Mouse (Mus musculus) liver, embryonic 13.5 days (tissue): ENCODE measurements around the gene Olfr550. TPM values are rescaled to one million over a fixed set of nuclear protein-coding genes. Genes with fewer than 3 reads are reported as not detected.
"Not testable (repeated sequence)": the region's sequence is repeated elsewhere in the genome, so short reads cannot be mapped to it uniquely, and the experiment has no call there.

ENCODE experiments used
- ATAC-seq: fragments of 200-750 bp; cut with Nextera tagmentation; 2 replicates; pipeline ENCODE4 v1.8.0; 2017; ENCODE audit warnings: low read depth, mild to moderate bottlenecking, moderate number of reproducible peaks, moderate library complexity
- DNase-seq: peaks from one replicate; pipeline ENCODE4 v3.0.0; 2022
- H3K27ac ChIP-seq: fragments of 300-500 bp; sonication (generic); 2 replicates; pipeline ENCODE4 v1.5.1; 2015; ENCODE audit warnings: moderate library complexity, mild to moderate bottlenecking, inconsistent platforms
- H3K27me3 ChIP-seq: fragments of 300-500 bp; sonication (generic); 2 replicates; pipeline ENCODE4 v1.6.1; 2015; ENCODE audit warnings: mild to moderate bottlenecking, inconsistent platforms
- H3K36me3 ChIP-seq: fragments of 300-500 bp; sonication (generic); 2 replicates; pipeline ENCODE4 v1.6.1; 2015; ENCODE audit warnings: mild to moderate bottlenecking, inconsistent platforms
- H3K4me1 ChIP-seq: fragments of 300-500 bp; sonication (generic); replicated peaks from 2 replicates; pipeline ENCODE4 v1.6.1; 2015; ENCODE audit warnings: inconsistent platforms
- H3K4me2 ChIP-seq: fragments of 300-500 bp; sonication (generic); 2 replicates; pipeline ENCODE4 v1.6.1; 2015; ENCODE audit warnings: inconsistent platforms, mild to moderate bottlenecking, moderate library complexity
- H3K4me3 ChIP-seq: fragments of 300-500 bp; sonication (generic); replicated peaks from 2 replicates; pipeline ENCODE4 v1.5.1; 2015; ENCODE audit warnings: mild to moderate bottlenecking, inconsistent platforms
- H3K9ac ChIP-seq: fragments of 300-500 bp; sonication (generic); 2 replicates; pipeline ENCODE4 v1.6.1; 2015; ENCODE audit warnings: mild to moderate bottlenecking, inconsistent platforms
- H3K9me3 ChIP-seq: fragments of 300-500 bp; sonication (generic); replicated peaks from 2 replicates; pipeline ENCODE4 v1.6.1; 2016; ENCODE audit warnings: inconsistent platforms
- WGBS: fragments of 180-500 bp; shearing (Covaris S2); methylation state at CpG from one replicate; pipeline ENCODE4 v1.1.7; 2015; ENCODE audit not compliant: insufficient replicate concordance; 5-methylcytosine and 5-hydroxymethylcytosine counted together
- polyA plus RNA-seq: library from polyadenylated mRNA; unstranded; fragments of >200 nt; fragmentation: Nextera tagmentation; extraction: Ambion mirVana; gene quantifications from 2 replicates; pipeline ENCODE4 v1.2.1, GENCODE M21; 2015

Gene Olfr550
- polyA plus RNA-seq, 1 experiment from 2014 or later = not detected

DNA sequence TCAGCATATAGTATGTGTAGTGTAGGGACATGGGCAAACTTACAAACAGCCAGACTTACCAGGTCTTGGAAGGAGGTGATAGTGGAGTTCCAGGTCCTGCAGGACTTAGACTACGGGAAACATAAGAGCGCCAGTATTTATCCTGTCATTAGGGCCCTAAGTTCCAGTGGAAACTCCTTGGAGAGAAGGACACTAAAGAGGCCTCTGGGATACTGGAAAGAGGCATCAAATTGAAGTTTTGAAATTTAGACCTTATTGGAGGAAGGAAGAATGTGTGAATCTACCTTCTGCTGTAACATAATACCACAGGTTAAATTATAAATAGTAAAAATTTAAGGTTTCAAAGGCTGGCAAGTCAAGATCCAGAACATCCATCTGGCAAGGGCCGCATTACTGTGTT, 20.5 kb downstream of the Olfr550 start, which contains the start of gene Olfr551:
TSS of gene Olfr551 (minus strand) at position 101 of the 400 bp plus-strand sequence.
- 77% methylated on average over 3 of the region's 3 CpGs for WGBS
- H3K27ac ChIP-seq = no peak within 1 kb of the TSS
- ATAC-seq (no peak), DNase-seq (no peak)
- no peaks in the 10 kb centered on the region for H3K9me3 ChIP-seq
- H3K27me3 ChIP-seq = no peaks in the 10 kb centered on the region
- no peaks in the 10 kb centered on the region for H3K4me1 ChIP-seq
- H3K4me3 ChIP-seq = no peak within 1 kb of the TSS
- no peaks in the 10 kb centered on the region for H3K36me3 ChIP-seq
- H3K9ac ChIP-seq = no peak within 1 kb of the TSS
- no peak within 1 kb of the TSS for H3K4me2 ChIP-seq

DNA sequence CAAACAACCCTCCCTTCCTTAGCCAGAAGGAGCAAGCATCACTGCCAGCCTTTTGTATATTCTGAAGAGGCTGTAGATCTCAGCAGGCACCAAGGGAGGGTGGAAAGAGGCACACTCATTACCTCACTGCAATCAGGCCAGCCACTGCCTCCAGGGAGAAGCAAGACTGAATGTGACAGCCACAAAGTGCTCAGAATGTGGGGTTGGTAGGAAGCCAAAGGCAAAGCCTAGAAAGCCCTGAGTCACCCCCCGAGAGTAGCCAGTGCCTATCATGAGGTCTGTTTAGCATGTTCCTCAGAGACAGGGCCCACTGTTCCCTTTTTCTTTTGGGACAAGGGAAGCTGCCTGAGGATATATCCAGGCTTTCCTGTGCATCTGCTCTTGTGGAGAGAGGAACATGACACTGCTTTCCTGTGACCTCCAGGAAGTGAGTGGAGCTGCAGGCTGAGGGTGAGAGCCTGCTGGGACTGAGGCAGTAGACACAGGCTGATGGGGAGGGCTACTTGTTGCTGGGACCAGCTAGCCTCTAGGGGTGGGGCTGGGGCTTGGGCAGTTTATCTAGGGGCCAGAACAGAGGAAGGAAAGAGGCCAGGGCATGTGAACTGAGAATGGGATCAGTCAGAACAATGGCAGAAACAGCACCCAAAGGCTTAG, 26.3 kb downstream of the Olfr550 start, which contains the start of gene Olfr552:
TSS of gene Olfr552 (plus strand) at position 393 of the 654 bp plus-strand sequence.
- Histone ChIP-seq H3K36me3 (no peaks in the 10 kb centered on the region), H3K27me3 (no peaks in the 10 kb centered on the region), H3K9me3 (no peaks in the 10 kb centered on the region), H3K4me2 (no peak within 1 kb of the TSS), H3K4me1 (no peaks in the 10 kb centered on the region), H3K9ac (no peak within 1 kb of the TSS), H3K27ac (no peak within 1 kb of the TSS), H3K4me3 (no peak within 1 kb of the TSS)
- ATAC-seq (no peak), DNase-seq (no peak)
- WGBS = 17% methylated on average over 1 of the region's 1 CpGs

DNA sequence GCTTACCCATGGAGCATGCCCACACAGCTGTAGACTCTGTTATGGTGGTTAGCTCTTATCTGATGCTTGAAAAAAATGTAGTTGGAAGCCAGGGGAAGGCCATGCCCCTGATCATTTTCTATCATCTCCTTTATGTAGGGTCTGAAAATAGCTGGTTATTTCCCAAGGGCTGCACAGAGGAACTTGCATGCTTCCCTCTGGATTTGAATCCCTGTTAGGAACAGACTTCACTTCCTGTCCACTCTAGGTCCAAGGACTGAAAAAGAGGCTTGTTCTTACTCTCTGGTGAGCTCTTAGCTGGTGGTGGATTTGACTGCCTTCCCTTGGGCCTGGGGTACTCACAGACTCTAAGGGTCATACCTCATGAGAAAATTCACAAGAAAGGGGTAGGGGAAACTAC, 46.9 kb downstream of the Olfr550 start, which contains the start of gene Olfr553:
TSS of gene Olfr553 (minus strand) at position 101 of the 400 bp plus-strand sequence.
- H3K27me3 ChIP-seq = no peaks in the 10 kb centered on the region
- ATAC-seq = no peak
- H3K4me3 ChIP-seq = no peak within 1 kb of the TSS
- H3K9me3 ChIP-seq = no peaks in the 10 kb centered on the region
- no peak for DNase-seq
- no peak within 1 kb of the TSS for H3K9ac ChIP-seq
- no peaks in the 10 kb centered on the region for H3K4me1 ChIP-seq
- H3K36me3 ChIP-seq = no peaks in the 10 kb centered on the region
- H3K27ac ChIP-seq = no peak within 1 kb of the TSS
- H3K4me2 ChIP-seq = no peak within 1 kb of the TSS

GRCm38 (mm10) chr7:102619608-102620007, 48.4 kb downstream of the Olfr550 start:
- no peak for DNase-seq
- Histone ChIP-seq H3K36me3 (no peaks in the 10 kb centered on the region), H3K4me1 (no peaks in the 10 kb centered on the region), H3K4me2 (no peak overlapping the region), H3K27ac (no peak overlapping the region), H3K27me3 (no peaks in the 10 kb centered on the region), H3K9ac (no peak overlapping the region), H3K9me3 (no peaks in the 10 kb centered on the region), H3K4me3 (no peak overlapping the region)
- 56% methylated on average over 5 of the region's 5 CpGs for WGBS
- ATAC-seq = no peak

DNA sequence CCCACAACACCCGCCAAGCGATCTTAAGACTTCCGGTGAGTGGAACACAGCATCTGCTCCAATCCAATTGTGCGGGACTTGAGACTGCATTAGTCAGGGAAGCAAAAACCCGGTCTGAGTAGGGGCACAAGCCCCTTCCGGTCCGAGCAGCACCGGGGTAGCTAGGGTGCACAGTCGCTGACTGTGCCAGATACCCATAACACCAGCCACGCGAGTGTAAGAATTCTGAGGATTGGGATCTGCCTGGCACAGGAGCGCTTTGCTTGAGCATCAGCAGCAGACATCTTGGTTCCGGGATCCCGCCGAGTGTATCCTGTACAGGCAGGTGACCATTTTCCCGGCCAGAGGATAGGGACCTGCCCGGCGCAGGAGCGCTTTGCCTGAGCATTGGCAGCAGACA, 49.1 kb downstream of the Olfr550 start:
- H3K9ac ChIP-seq, H3K4me3 ChIP-seq, H3K4me2 ChIP-seq, DNase-seq, H3K36me3 ChIP-seq, H3K4me1 ChIP-seq, H3K27ac ChIP-seq, ATAC-seq, H3K27me3 ChIP-seq, H3K9me3 ChIP-seq: not testable (repeated sequence)
- 68% methylated on average over 19 of the region's 19 CpGs for WGBS

Other genes with a start within 250 kb of the Olfr550 start
- 223 and 242 TPM in 2 replicates for gene Rrm1, start 129.7 kb upstream of the Olfr550 start, polyA plus RNA-seq
- 0.38 and 0.40 TPM in 2 replicates for gene Olfr543, start 89.8 kb upstream of the Olfr550 start, polyA plus RNA-seq
- gene Olfr544, start 83.1 kb upstream of the Olfr550 start, polyA plus RNA-seq = 0.03 and 0.13 TPM in 2 replicates
- gene Olfr545, start 71.9 kb upstream of the Olfr550 start, polyA plus RNA-seq = not detected in 2 replicates
- not detected in 2 replicates for gene Olfr547, start 36.7 kb upstream of the Olfr550 start, polyA plus RNA-seq
- gene Olfr548-ps1, start 30.5 kb upstream of the Olfr550 start, polyA plus RNA-seq = not detected in 2 replicates
- not detected in 2 replicates for gene Olfr549, start 21.6 kb upstream of the Olfr550 start, polyA plus RNA-seq
- gene Trim21, start 6.0 kb upstream of the Olfr550 start, polyA plus RNA-seq = 0.24 and 0.51 TPM in 2 replicates
- not detected in 2 replicates for gene Olfr551, start 20.4 kb downstream of the Olfr550 start, polyA plus RNA-seq
- not detected in 2 replicates for gene Olfr552, start 26.3 kb downstream of the Olfr550 start, polyA plus RNA-seq
- gene Olfr553, start 46.8 kb downstream of the Olfr550 start, polyA plus RNA-seq = not detected in 2 replicates
- gene Olfr554, start 67.0 kb downstream of the Olfr550 start, polyA plus RNA-seq = not detected in 2 replicates
- gene Olfr555, start 87.4 kb downstream of the Olfr550 start, polyA plus RNA-seq = not detected in 2 replicates
- not detected in 2 replicates for gene Olfr556, start 93.5 kb downstream of the Olfr550 start, polyA plus RNA-seq
- 1.6 and 1.7 TPM in 2 replicates for gene Trim68, start 115.9 kb downstream of the Olfr550 start, polyA plus RNA-seq
- gene Olfr557, start 124.5 kb downstream of the Olfr550 start, polyA plus RNA-seq = not detected in 2 replicates
- not detected in 2 replicates for gene Olfr558, start 130.8 kb downstream of the Olfr550 start, polyA plus RNA-seq
- gene Olfr33, start 147.6 kb downstream of the Olfr550 start, polyA plus RNA-seq = not detected in 2 replicates
- not detected in 2 replicates for gene Olfr559, start 156.0 kb downstream of the Olfr550 start, polyA plus RNA-seq
- gene Olfr560, start 187.9 kb downstream of the Olfr550 start, polyA plus RNA-seq = not detected in 2 replicates
- not detected in 2 replicates for gene Olfr78, start 188.0 kb downstream of the Olfr550 start, polyA plus RNA-seq
- gene Olfr561, start 199.8 kb downstream of the Olfr550 start, polyA plus RNA-seq = not detected in 2 replicates
- not detected in 2 replicates for gene Olfr564, start 232.0 kb downstream of the Olfr550 start, polyA plus RNA-seq